Comparison of ENCODE assay signal across 18 mouse cellular contexts in the genomic region with DNA sequence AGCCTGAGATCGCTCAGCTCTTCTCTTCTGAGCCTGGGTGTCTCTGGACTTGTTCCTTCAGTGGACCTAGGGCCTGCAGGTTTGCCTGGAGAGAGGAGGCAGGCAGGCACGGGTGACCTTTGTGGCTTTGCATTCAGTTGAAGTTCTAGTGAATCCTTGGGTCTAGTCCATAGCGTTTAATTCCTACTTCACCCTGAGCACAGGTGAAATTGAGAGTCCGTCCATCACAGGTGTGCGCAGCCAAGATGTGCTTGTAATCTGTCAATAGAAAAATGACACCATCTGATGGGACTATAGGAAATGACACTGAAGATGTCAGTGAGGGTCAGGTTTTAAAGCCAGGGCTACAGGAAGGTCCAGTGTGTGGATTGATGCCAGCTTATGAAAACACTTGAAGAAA.
DNase-seq lines count a peak whose midpoint lies in the region; ATAC-seq lines count a peak whose summit lies in the region.
"Had no signal": no experiment of that assay in that cellular context is flagged by ENCODE, and none has a peak within 500 bp of the region (broad histone marks: within the 10 kb centered on the region; RNA-seq: fewer than 3 reads in every experiment).

No protein-coding gene starts in this region.

- DNase-seq in midbrain, embryonic 10.5 days (ENCODE audit: low spot score), result no peak
- no peak for DNase-seq in midbrain, embryonic 11.5 days (ENCODE audit: low spot score, missing footprints)
- DNase-seq in frontal cortex, postnatal 36 days (ENCODE audit: low spot score in 2 of 2), result no peak
- no peak for DNase-seq in lung, postnatal 4 days
- DNase-seq: adrenal gland, postnatal 25 days; cerebellum, adult 9-10 months; gastrocnemius, postnatal 10 days; heart, postnatal 14 days; thymus, postnatal 25 days had no signal

- H3K27ac ChIP-seq in midbrain, embryonic 10.5 days (replicated peaks), result peak overlapping the region; percentile 86
- H3K27ac ChIP-seq in midbrain, embryonic 11.5 days (ENCODE audit: low read depth, low read length), result no peak overlapping the region; the same call in 1 of the 2 replicates
- H3K27ac ChIP-seq in forebrain, embryonic 16.5 days (ENCODE audit: low read length), result peak overlapping the region; percentile 99
- H3K27ac ChIP-seq in midbrain, embryonic 12.5 days (replicated peaks), result peak overlapping the region; percentile 96
- peak overlapping the region; percentile 93 for H3K27ac ChIP-seq in neural tube, embryonic 15.5 days (replicated peaks)
- H3K27ac ChIP-seq: limb, embryonic 13.5 days; liver, embryonic 15.5 days had no signal

- H3K9ac ChIP-seq in midbrain, embryonic 11.5 days (ENCODE audit: low read length), result no peak overlapping the region
- H3K9ac ChIP-seq in forebrain, embryonic 16.5 days (replicated peaks; ENCODE audit: low read depth, low read length), result no peak overlapping the region
- H3K9ac ChIP-seq in midbrain, embryonic 12.5 days (replicated peaks), result no peak overlapping the region
- no peak overlapping the region for H3K9ac ChIP-seq in neural tube, embryonic 15.5 days (replicated peaks)
- H3K9ac ChIP-seq: embryonic facial prominence, embryonic 13.5 days; limb, embryonic 13.5 days; liver, embryonic 15.5 days had no signal

- no peak overlapping the region for H3K4me3 ChIP-seq in midbrain, embryonic 10.5 days
- H3K4me3 ChIP-seq in midbrain, embryonic 11.5 days (ENCODE audit: low read depth, low read length), result no peak overlapping the region
- no peak overlapping the region for H3K4me3 ChIP-seq in forebrain, embryonic 16.5 days (replicated peaks; ENCODE audit: low read length)
- no peak overlapping the region for H3K4me3 ChIP-seq in midbrain, embryonic 12.5 days
- no peak overlapping the region for H3K4me3 ChIP-seq in neural tube, embryonic 15.5 days (replicated peaks)
- H3K4me3 ChIP-seq: embryonic facial prominence, embryonic 13.5 days; limb, embryonic 13.5 days; liver, embryonic 15.5 days had no signal

- peaks cover 16% of the 10 kb centered on the region; the same call in 1 of the 2 replicates for H3K36me3 ChIP-seq in midbrain, embryonic 10.5 days
- H3K36me3 ChIP-seq in midbrain, embryonic 11.5 days (ENCODE audit: control insufficient read depth, insufficient read depth, low read length), result no peaks in the 10 kb centered on the region
- H3K36me3 ChIP-seq in forebrain, embryonic 16.5 days (ENCODE audit: control insufficient read depth, insufficient read depth), result peaks cover 3% of the 10 kb centered on the region
- H3K36me3 ChIP-seq in midbrain, embryonic 12.5 days, result peaks cover 17% of the 10 kb centered on the region
- H3K36me3 ChIP-seq in neural tube, embryonic 15.5 days, result peaks cover 9% of the 10 kb centered on the region
- H3K36me3 ChIP-seq: liver, embryonic 15.5 days had no signal

- H3K9me3 ChIP-seq in midbrain, embryonic 10.5 days (replicated peaks), result no peaks in the 10 kb centered on the region
- H3K9me3 ChIP-seq in midbrain, embryonic 11.5 days (ENCODE audit: control insufficient read depth, low read length), result no peaks in the 10 kb centered on the region
- no peaks in the 10 kb centered on the region for H3K9me3 ChIP-seq in forebrain, embryonic 16.5 days (ENCODE audit: control insufficient read depth, low read length)
- no peaks in the 10 kb centered on the region for H3K9me3 ChIP-seq in midbrain, embryonic 12.5 days
- H3K9me3 ChIP-seq in neural tube, embryonic 15.5 days (replicated peaks), result no peaks in the 10 kb centered on the region
- H3K9me3 ChIP-seq: embryonic facial prominence, embryonic 13.5 days; limb, embryonic 13.5 days; liver, embryonic 15.5 days had no signal

- H3K4me1 ChIP-seq in midbrain, embryonic 10.5 days, result peaks cover 29% of the 10 kb centered on the region
- H3K4me1 ChIP-seq in midbrain, embryonic 11.5 days (ENCODE audit: control insufficient read depth, insufficient read depth, low read length), result peaks cover 26% of the 10 kb centered on the region
- peaks cover 30% of the 10 kb centered on the region for H3K4me1 ChIP-seq in forebrain, embryonic 16.5 days (replicated peaks; ENCODE audit: control insufficient read depth, insufficient read depth, low read length)
- H3K4me1 ChIP-seq in midbrain, embryonic 12.5 days, result peaks cover 38% of the 10 kb centered on the region
- peaks cover 36% of the 10 kb centered on the region for H3K4me1 ChIP-seq in neural tube, embryonic 15.5 days
- H3K4me1 ChIP-seq: liver, embryonic 15.5 days had no signal

- H3K27me3 ChIP-seq in midbrain, embryonic 10.5 days (ENCODE audit: low read depth, poor library complexity, severe bottlenecking), result no peaks in the 10 kb centered on the region
- H3K27me3 ChIP-seq in midbrain, embryonic 11.5 days (ENCODE audit: control insufficient read depth, insufficient read depth, low read length), result no peaks in the 10 kb centered on the region
- no peaks in the 10 kb centered on the region for H3K27me3 ChIP-seq in forebrain, embryonic 16.5 days (replicated peaks; ENCODE audit: control insufficient read depth, insufficient read depth, low read length)
- no peaks in the 10 kb centered on the region for H3K27me3 ChIP-seq in midbrain, embryonic 12.5 days
- H3K27me3 ChIP-seq in neural tube, embryonic 15.5 days (replicated peaks), result no peaks in the 10 kb centered on the region
- H3K27me3 ChIP-seq: embryonic facial prominence, embryonic 13.5 days; limb, embryonic 13.5 days; liver, embryonic 15.5 days had no signal

- WGBS in midbrain, embryonic 10.5 days, result 92% methylated on average over 5 of the region's 5 CpGs
- 79% methylated on average over 5 of the region's 5 CpGs for WGBS in midbrain, embryonic 11.5 days
- 84% methylated on average over 5 of the region's 5 CpGs for WGBS in forebrain, embryonic 16.5 days
- 87% methylated on average over 5 of the region's 5 CpGs for WGBS in midbrain, embryonic 12.5 days
- WGBS in neural tube, embryonic 15.5 days, result 81% methylated on average over 5 of the region's 5 CpGs

- H3K4me2 ChIP-seq in midbrain, embryonic 11.5 days, result no peak overlapping the region
- H3K4me2 ChIP-seq in forebrain, embryonic 16.5 days (ENCODE audit: low read length), result no peak overlapping the region
- no peak overlapping the region; the same call in 1 of the 2 replicates for H3K4me2 ChIP-seq in midbrain, embryonic 12.5 days (replicated peaks)
- no peak overlapping the region for H3K4me2 ChIP-seq in neural tube, embryonic 15.5 days
- H3K4me2 ChIP-seq: limb, embryonic 13.5 days; liver, embryonic 15.5 days had no signal

- ATAC-seq in midbrain, embryonic 11.5 days (ENCODE audit: low FRiP score), result no peak
- no peak for ATAC-seq in forebrain, embryonic 16.5 days
- no peak for ATAC-seq in midbrain, embryonic 12.5 days (ENCODE audit: low FRiP score, low read depth)
- ATAC-seq in neural tube, embryonic 15.5 days (ENCODE audit: low FRiP score), result no peak
- no peak for ATAC-seq in erythroblast, adult 5-6 weeks (replicated peaks; ENCODE audit: low FRiP score, poor library complexity, severe bottlenecking)
- ATAC-seq: intestine, postnatal 0 days; lung, postnatal 0 days had no signal
